Mouse (Mus musculus) E14TG2a.4 (cell line): ENCODE results near the gene Tmem234.

Source experiments
- CTCF ChIP-seq: conservative IDR thresholded peaks from 2 replicates; pipeline ENCODE4 v1.5.1; 2014; ENCODE audit warnings: low read length
- NANOG ChIP-seq: IDR thresholded peaks from 2 replicates; pipeline ENCODE4 v1.6.1; 2014; ENCODE audit warnings: borderline replicate concordance, low read length, mixed read lengths
- POU5F1 ChIP-seq: IDR thresholded peaks from 2 replicates; pipeline ENCODE4 v1.6.1; 2014; ENCODE audit warnings: low read length, borderline replicate concordance

GRCm38 (mm10) chr4:129648656-129649055 is 48.2 kb downstream of the Tmem234 start:
- TF ChIP-seq CTCF = no peak
- TF ChIP-seq NANOG = no peak
- no peak for TF ChIP-seq POU5F1
